Comparison of ENCODE assay signal across 9 mouse cellular contexts in the genomic region with DNA sequence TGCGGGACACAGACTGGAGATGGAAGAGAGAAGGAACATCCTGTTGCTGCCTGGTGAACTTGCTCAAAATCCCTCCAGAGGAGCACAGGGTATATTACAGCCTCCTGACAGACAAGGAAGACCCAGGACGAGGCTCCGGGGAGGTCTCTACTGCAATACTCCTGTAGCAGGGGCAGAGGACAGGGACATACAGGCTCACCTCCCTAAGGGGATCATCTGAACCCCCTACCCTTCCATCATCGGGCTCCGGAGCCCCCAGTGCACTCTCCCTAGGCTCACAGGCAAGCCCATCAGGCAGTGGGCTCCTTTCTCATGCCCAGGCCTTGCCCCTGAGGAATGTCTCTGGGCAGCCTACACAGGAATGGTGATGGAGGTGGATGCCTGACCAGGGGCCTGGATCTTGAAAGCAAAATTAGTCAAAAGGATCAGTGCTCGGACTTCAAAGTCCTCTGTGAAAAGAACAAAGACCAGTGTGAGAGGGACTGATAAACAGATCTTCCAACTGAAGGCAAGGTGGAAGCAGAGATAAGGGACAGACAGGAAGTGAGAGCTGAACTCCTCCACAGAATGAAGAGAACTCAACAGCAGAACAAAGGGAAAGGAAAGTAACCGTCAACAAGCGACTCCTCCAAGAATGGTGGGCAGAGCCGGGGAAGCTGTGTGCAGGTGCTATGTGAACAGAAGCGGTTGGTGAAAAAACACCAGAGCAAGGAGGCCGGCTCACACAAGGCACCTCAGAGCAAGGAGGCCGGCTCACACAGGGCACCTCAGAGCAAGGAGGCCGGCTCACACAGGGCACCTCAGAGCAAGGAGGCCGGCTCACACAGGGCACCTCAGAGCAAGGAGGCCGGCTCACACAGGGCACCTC. TPM values are rescaled to one million over a fixed set of nuclear protein-coding genes. Genes with fewer than 3 reads are reported as not detected.
DNase-seq lines count a peak whose midpoint lies in the region; ATAC-seq lines count a peak whose summit lies in the region.
"Had no signal": no experiment of that assay in that cellular context is flagged by ENCODE, and none has a peak within 500 bp of the region (broad histone marks: within the 10 kb centered on the region; RNA-seq: fewer than 3 reads in every experiment).

No protein-coding gene starts in this region.

- H3K36me3 ChIP-seq in heart, embryonic 14.5 days (ENCODE audit: control insufficient read depth, insufficient read depth, low read length) = peaks cover 89% of the 10 kb centered on the region
- no peaks in the 10 kb centered on the region; the same call in 1 of the 2 replicates for H3K36me3 ChIP-seq in embryonic facial prominence, embryonic 10.5 days (replicated peaks)

- H3K4me1 ChIP-seq in heart, embryonic 14.5 days (ENCODE audit: control insufficient read depth in 2 of 2, insufficient read depth in 2 of 2, low read length in 2 of 2) = peaks cover 6 to 21% of the 10 kb centered on the region in 2 experiments
- H3K4me1 ChIP-seq in embryonic facial prominence, embryonic 10.5 days = peaks cover 15% of the 10 kb centered on the region

- ATAC-seq in heart, embryonic 14.5 days (ENCODE audit: insufficient number of reproducible peaks, insufficient read depth, low FRiP score, low read depth) = no peak
- peak; percentile 65 for ATAC-seq in CD4-positive, CD25-positive, alpha-beta regulatory T cell, adult 4 months

- no peak overlapping the region for H3K4me3 ChIP-seq in heart, embryonic 14.5 days (ENCODE audit: control insufficient read depth in 1 of 2, insufficient read depth in 1 of 2, low read depth in 1 of 2, low read length in 2 of 2)
- no peak overlapping the region for H3K4me3 ChIP-seq in embryonic facial prominence, embryonic 10.5 days

- H3K9me3 ChIP-seq in heart, embryonic 14.5 days (ENCODE audit: control insufficient read depth, low read length) = no peaks in the 10 kb centered on the region
- no peaks in the 10 kb centered on the region for H3K9me3 ChIP-seq in embryonic facial prominence, embryonic 10.5 days

- DNase-seq in heart, adult 9 months (ENCODE audit: low spot score in 2 of 2) = no peak
- DNase-seq in embryonic facial prominence, embryonic 10.5 days (ENCODE audit: low spot score) = no peak
- peak; percentile 29 for DNase-seq in lung, postnatal 36 days
- no peak for DNase-seq in cerebellum, postnatal 36 days
- no peak for DNase-seq in left cerebral cortex, adult 11 months (ENCODE audit: low spot score)
- no peak for DNase-seq in left cerebral cortex, postnatal 25 days (ENCODE audit: low spot score in 2 of 2)

- peak overlapping the region; percentile 36 to 53; a peak in 2 of 4 replicates for H3K27ac ChIP-seq in heart, embryonic 14.5 days (replicated peaks in 1 of 2; ENCODE audit: control insufficient read depth in 1 of 2, insufficient read depth in 1 of 2, low read depth in 2 of 2, low read length in 2 of 2)
- H3K27ac ChIP-seq in embryonic facial prominence, embryonic 10.5 days (replicated peaks) = peak overlapping the region; percentile 20; the same call in 1 of the 2 replicates
- H3K27ac ChIP-seq: stomach, postnatal 0 days had no signal

- no peaks in the 10 kb centered on the region for H3K27me3 ChIP-seq in heart, embryonic 14.5 days (ENCODE audit: control insufficient read depth, insufficient read depth, low read length)
- H3K27me3 ChIP-seq in embryonic facial prominence, embryonic 10.5 days (replicated peaks; ENCODE audit: low read depth, poor library complexity, severe bottlenecking) = peaks cover 6% of the 10 kb centered on the region; the same call in 1 of the 2 replicates

- 56% methylated on average over 14 of the region's 15 CpGs for WGBS in heart, embryonic 14.5 days
- 66% methylated on average over 15 of the region's 15 CpGs for WGBS in embryonic facial prominence, embryonic 10.5 days

- intact Hi-C loops in left cerebral cortex, postnatal 25 days (cut with DNase I) = loop anchor here (2.0 kb wide), 1 partner anchor 173 kb away; no protein-coding TSS in a partner anchor

- H3K4me2 ChIP-seq in heart, embryonic 14.5 days (ENCODE audit: low read length) = no peak overlapping the region

- H3K9ac ChIP-seq in heart, embryonic 14.5 days (ENCODE audit: low read length) = 0 out of 2 replicates have a peak overlapping the region, but pooled peaks have one; percentile 17

RNA-seq across cellular contexts. Expression of a gene that starts 32.3 kb away (rescaled TPM):
- 5.6 and 6.4 TPM in 2 replicates for polyA plus RNA-seq in heart, embryonic 14.5 days (2014; fragmentation: Nextera tagmentation; extraction: Ambion mirVana)
- 10 to 100 TPM; 37.9 to 52.4 TPM for polyA plus RNA-seq in CD4-positive, CD25-positive, alpha-beta regulatory T cell, adult 4 months (2017; shearing (Covaris generic))
- polyA plus RNA-seq in embryonic facial prominence, embryonic 10.5 days (2016; fragmentation: Nextera tagmentation; extraction: Ambion mirVana) = 1.7 and 1.9 TPM in 2 replicates
- 1 to 10 TPM; 2.1 to 2.2 TPM for total RNA-seq in left cerebral cortex, postnatal 25 days (2021)

RNA-seq across cellular contexts. Expression of a gene that starts 41.0 kb away (rescaled TPM):
- 28.8 and 31.4 TPM in 2 replicates for polyA plus RNA-seq in heart, embryonic 14.5 days (2014; fragmentation: Nextera tagmentation; extraction: Ambion mirVana)
- polyA plus RNA-seq in CD4-positive, CD25-positive, alpha-beta regulatory T cell, adult 4 months (2017; shearing (Covaris generic)) = 10 to 100 TPM; 39.3 to 53.2 TPM
- 14.4 and 14.9 TPM in 2 replicates for polyA plus RNA-seq in embryonic facial prominence, embryonic 10.5 days (2016; fragmentation: Nextera tagmentation; extraction: Ambion mirVana)
- 10 to 100 TPM; 20.1 to 23.1 TPM for total RNA-seq in left cerebral cortex, postnatal 25 days (2021)

RNA-seq across cellular contexts. Expression of a gene that starts 47.9 kb away (rescaled TPM):
- polyA plus RNA-seq in heart, embryonic 14.5 days (2014; fragmentation: Nextera tagmentation; extraction: Ambion mirVana) = 51.8 and 53.3 TPM in 2 replicates
- polyA plus RNA-seq in CD4-positive, CD25-positive, alpha-beta regulatory T cell, adult 4 months (2017; shearing (Covaris generic)) = 100 to 1,000 TPM; 105 to 122 TPM
- 22.5 and 22.8 TPM in 2 replicates for polyA plus RNA-seq in embryonic facial prominence, embryonic 10.5 days (2016; fragmentation: Nextera tagmentation; extraction: Ambion mirVana)
- 10 to 100 TPM; 44.1 to 45.0 TPM for total RNA-seq in left cerebral cortex, postnatal 25 days (2021)
